Mouse (Mus musculus): ENCODE measurements around the gene Rps23. TPM values are rescaled to one million over a fixed set of nuclear protein-coding genes. Genes with fewer than 3 reads are reported as not detected.

The Rps23 gene
- polyA plus RNA-seq, 1 experiment, result 333 TPM

DNA sequence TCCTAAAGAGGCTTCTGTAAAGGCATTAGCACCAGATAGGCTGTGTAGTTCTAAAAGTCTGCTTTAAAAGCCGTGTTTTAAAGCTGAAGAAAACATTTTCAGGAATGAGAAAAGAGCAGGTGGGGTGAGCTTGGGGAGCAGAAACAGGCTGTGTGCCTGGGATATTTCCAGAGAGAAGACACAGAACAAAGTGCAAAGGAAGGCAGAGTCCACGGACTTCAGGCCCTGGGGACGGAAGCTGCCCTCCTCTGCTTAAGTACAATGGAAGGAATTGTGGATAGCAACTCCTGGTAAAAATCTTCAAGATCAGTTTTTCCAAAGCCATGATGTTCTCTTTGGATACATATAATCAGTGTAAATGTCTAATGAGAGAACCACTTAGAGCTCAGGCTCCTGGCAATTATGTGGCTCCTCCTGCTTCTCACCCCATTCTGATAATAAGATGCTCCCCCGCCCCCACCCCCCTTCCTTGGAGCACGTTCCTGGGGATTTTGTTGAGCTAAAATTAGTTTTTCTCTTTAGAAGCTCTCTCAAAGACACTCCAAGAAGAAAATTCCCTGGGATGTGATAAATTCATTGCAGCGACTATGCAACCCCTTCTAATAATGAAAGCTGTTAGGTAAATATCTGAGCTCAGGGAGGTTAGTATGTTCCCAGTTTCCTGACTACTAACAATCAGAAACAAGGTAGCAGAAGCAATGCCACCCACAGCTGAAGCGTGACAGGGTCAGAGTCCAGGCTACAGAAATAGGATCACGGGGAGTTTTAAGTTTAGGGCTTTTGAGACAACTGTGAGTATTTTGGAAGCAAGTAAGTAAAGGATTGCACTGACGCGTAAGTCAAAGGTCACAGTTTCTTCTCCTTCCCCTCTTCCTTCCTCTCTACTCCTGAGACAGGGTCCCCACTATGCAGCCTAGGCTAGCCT is 40.3 kb downstream of the Rps23 start:
- no peak overlapping the region for H3K27ac ChIP-seq (ENCODE audit: control insufficient read depth, insufficient read depth, low read length)
- no peak for DNase-seq
- WGBS, result 95% methylated on average over 10 of the region's 10 CpGs

DNA sequence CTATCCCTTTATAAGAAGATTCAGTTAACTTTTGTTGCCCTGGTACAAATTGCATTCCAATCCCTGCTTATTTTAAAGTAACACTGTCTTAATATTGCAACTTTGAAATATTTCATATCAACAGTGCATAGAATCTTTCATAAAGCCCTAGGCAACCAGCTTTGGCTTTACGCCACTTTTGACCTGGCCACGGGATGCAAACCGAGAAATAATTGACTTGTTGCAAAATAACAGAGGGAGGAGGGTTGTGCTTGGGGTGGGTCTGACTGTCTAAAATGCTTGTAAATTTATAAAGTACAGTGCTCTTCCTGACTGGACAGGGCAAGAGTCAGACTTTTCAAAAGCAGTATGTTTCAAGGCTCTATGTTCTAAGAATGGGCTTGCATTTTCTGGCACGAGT is 41.8 kb downstream of the Rps23 start:
- no peak for DNase-seq
- Histone ChIP-seq H3K4me1 (replicated peaks; ENCODE audit: control insufficient read depth, insufficient read depth, low read length) (peaks cover 3% of the 10 kb centered on the region), H3K27ac (ENCODE audit: control insufficient read depth, insufficient read depth, low read length) (no peak overlapping the region), H3K36me3 (ENCODE audit: control insufficient read depth, insufficient read depth, low read length) (no peaks in the 10 kb centered on the region), H3K4me3 (ENCODE audit: control insufficient read depth, insufficient read depth, low read length) (no peak overlapping the region), H3K27me3 (ENCODE audit: control insufficient read depth, insufficient read depth, low read length) (no peaks in the 10 kb centered on the region)
- TF ChIP-seq CTCF (IDR thresholded peaks at IDR 0.05; ENCODE audit: borderline replicate concordance, control insufficient read depth, extremely low read depth, insufficient read depth, low read length, poor library complexity) (no peak), POLR2A (IDR thresholded peaks at IDR 0.05; ENCODE audit: control insufficient read depth, extremely low read depth, insufficient read depth, low read length, poor library complexity) (no peak)
- WGBS, result 96% methylated on average over 4 of the region's 4 CpGs

More for the DNA sequence above, 40.3 kb downstream of the Rps23 start:
- TF ChIP-seq POLR2A (IDR thresholded peaks at IDR 0.05; ENCODE audit: control insufficient read depth, extremely low read depth, insufficient read depth, low read length, poor library complexity) (no peak), CTCF (IDR thresholded peaks at IDR 0.05; ENCODE audit: borderline replicate concordance, control insufficient read depth, extremely low read depth, insufficient read depth, low read length, poor library complexity) (no peak)
- Histone ChIP-seq H3K4me3 (ENCODE audit: control insufficient read depth, insufficient read depth, low read length) (no peak overlapping the region), H3K27me3 (ENCODE audit: control insufficient read depth, insufficient read depth, low read length) (no peaks in the 10 kb centered on the region), H3K36me3 (ENCODE audit: control insufficient read depth, insufficient read depth, low read length) (no peaks in the 10 kb centered on the region), H3K4me1 (replicated peaks; ENCODE audit: control insufficient read depth, insufficient read depth, low read length) (peaks cover 3% of the 10 kb centered on the region)

DNA sequence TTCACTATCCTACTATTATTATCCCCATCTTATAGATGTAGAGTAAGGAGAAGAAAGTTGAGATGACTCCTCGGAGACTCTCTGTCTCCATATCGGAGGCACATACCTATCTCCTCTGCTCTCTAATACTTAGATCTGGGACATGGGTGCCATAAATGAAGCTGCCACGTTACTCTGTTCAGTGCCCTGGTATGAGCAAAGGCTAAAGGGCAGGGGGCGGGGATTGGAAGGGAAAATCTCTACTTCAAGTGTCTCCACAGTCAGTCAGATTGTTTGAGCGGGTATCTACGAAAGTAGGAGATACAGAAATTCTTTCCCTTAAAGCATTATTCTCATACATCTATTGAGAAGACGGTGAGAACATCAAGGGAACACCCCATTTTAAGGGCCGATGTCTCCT is 43.2 kb downstream of the Rps23 start:
- Histone ChIP-seq H3K27me3 (ENCODE audit: control insufficient read depth, insufficient read depth, low read length) (no peaks in the 10 kb centered on the region), H3K36me3 (ENCODE audit: control insufficient read depth, insufficient read depth, low read length) (no peaks in the 10 kb centered on the region), H3K27ac (ENCODE audit: control insufficient read depth, insufficient read depth, low read length) (no peak overlapping the region), H3K4me1 (replicated peaks; ENCODE audit: control insufficient read depth, insufficient read depth, low read length) (peaks cover 3% of the 10 kb centered on the region), H3K4me3 (ENCODE audit: control insufficient read depth, insufficient read depth, low read length) (no peak overlapping the region)
- TF ChIP-seq CTCF (IDR thresholded peaks at IDR 0.05; ENCODE audit: borderline replicate concordance, control insufficient read depth, extremely low read depth, insufficient read depth, low read length, poor library complexity) (no peak), POLR2A (IDR thresholded peaks at IDR 0.05; ENCODE audit: control insufficient read depth, extremely low read depth, insufficient read depth, low read length, poor library complexity) (no peak)
- 96% methylated on average over 8 of the region's 8 CpGs for WGBS
- DNase-seq, result no peak

GRCm38 (mm10) chr13:90967422-90967821 is 44.7 kb downstream of the Rps23 start:
- no peaks in the 10 kb centered on the region for H3K4me1 ChIP-seq (replicated peaks; ENCODE audit: control insufficient read depth, insufficient read depth, low read length)
- no peaks in the 10 kb centered on the region for H3K27me3 ChIP-seq (ENCODE audit: control insufficient read depth, insufficient read depth, low read length)
- TF ChIP-seq POLR2A (IDR thresholded peaks at IDR 0.05; ENCODE audit: control insufficient read depth, extremely low read depth, insufficient read depth, low read length, poor library complexity), result no peak
- peak; percentile 65; the same call in 1 of the 2 replicates for TF ChIP-seq CTCF (IDR thresholded peaks at IDR 0.05; ENCODE audit: borderline replicate concordance, control insufficient read depth, extremely low read depth, insufficient read depth, low read length, poor library complexity)
- H3K36me3 ChIP-seq (ENCODE audit: control insufficient read depth, insufficient read depth, low read length), result no peaks in the 10 kb centered on the region
- WGBS, result 10% methylated on average over 4 of the region's 4 CpGs
- DNase-seq, result peak; percentile 74
- no peak overlapping the region for H3K27ac ChIP-seq (ENCODE audit: control insufficient read depth, insufficient read depth, low read length)
- H3K4me3 ChIP-seq (ENCODE audit: control insufficient read depth, insufficient read depth, low read length), result no peak overlapping the region

GRCm38 (mm10) chr13:90968940-90969339 is 46.2 kb downstream of the Rps23 start:
- no peak for TF ChIP-seq CTCF (IDR thresholded peaks at IDR 0.05; ENCODE audit: borderline replicate concordance, control insufficient read depth, extremely low read depth, insufficient read depth, low read length, poor library complexity)
- H3K4me1 ChIP-seq (replicated peaks; ENCODE audit: control insufficient read depth, insufficient read depth, low read length), result no peaks in the 10 kb centered on the region
- no peak for DNase-seq
- no peaks in the 10 kb centered on the region for H3K27me3 ChIP-seq (ENCODE audit: control insufficient read depth, insufficient read depth, low read length)
- WGBS, result 95% methylated on average over 4 of the region's 4 CpGs
- no peak overlapping the region for H3K27ac ChIP-seq (ENCODE audit: control insufficient read depth, insufficient read depth, low read length)
- H3K4me3 ChIP-seq (ENCODE audit: control insufficient read depth, insufficient read depth, low read length), result no peak overlapping the region
- no peaks in the 10 kb centered on the region for H3K36me3 ChIP-seq (ENCODE audit: control insufficient read depth, insufficient read depth, low read length)

DNA sequence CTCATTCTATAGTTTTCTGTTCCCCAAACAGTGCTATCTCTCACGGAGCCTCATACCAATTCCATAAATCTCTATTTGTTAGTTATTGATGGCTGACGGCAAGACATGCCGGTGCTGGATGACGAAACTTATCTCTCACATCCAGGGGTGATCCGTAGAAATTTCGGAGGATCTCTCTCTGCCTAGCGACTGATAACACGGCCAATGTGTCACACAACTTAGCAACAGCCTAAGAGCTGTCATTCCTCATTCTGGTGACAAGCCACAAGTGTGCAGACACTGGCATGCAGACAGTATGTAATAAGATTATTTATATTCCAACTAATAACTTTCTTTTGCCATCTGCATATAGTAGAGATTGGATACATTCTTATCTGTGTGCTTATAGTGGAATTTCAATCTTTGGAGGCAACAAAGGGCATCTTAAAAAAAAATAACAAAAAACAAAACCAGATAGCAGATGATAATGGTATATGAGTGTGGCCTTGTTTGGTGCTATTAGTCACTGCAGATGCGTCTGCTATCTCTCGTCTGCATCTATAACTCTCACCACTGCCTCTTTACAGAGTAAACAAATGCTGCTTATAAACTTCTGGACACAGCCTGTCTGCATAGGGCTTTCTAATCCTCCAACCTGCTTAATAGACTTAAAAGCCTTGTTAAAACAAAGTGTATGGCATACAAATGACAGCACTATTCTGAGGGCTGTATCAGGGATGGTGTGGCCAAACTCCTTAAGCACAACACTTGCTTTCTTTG is 47.7 kb downstream of the Rps23 start:
- 97% methylated on average over 10 of the region's 10 CpGs for WGBS
- DNase-seq, result no peak
- Histone ChIP-seq H3K36me3 (ENCODE audit: control insufficient read depth, insufficient read depth, low read length) (no peaks in the 10 kb centered on the region), H3K27ac (ENCODE audit: control insufficient read depth, insufficient read depth, low read length) (no peak overlapping the region), H3K27me3 (ENCODE audit: control insufficient read depth, insufficient read depth, low read length) (no peaks in the 10 kb centered on the region), H3K4me1 (replicated peaks; ENCODE audit: control insufficient read depth, insufficient read depth, low read length) (no peaks in the 10 kb centered on the region), H3K4me3 (ENCODE audit: control insufficient read depth, insufficient read depth, low read length) (no peak overlapping the region)
- TF ChIP-seq POLR2A (IDR thresholded peaks at IDR 0.05; ENCODE audit: control insufficient read depth, extremely low read depth, insufficient read depth, low read length, poor library complexity) (no peak), CTCF (IDR thresholded peaks at IDR 0.05; ENCODE audit: borderline replicate concordance, control insufficient read depth, extremely low read depth, insufficient read depth, low read length, poor library complexity) (no peak)

Data from thymus, adult 2 months (tissue).